Mouse (Mus musculus) kidney, postnatal 0 days (tissue): Measurements from ENCODE around the gene Fam102a. TPM values are rescaled to one million over a fixed set of nuclear protein-coding genes. Genes with fewer than 3 reads are reported as not detected.
A peak's percentile ranks its signal among the peaks of the same experiment; 100 is the strongest.

Source experiments
- ATAC-seq: fragments of 200-750 bp; cut with Nextera tagmentation; replicated peaks from 2 replicates; pipeline ENCODE4 v1.8.0; 2017; ENCODE audit warnings: low read depth, moderate number of reproducible peaks, moderate TSS enrichment, moderate library complexity; ENCODE audit not compliant: low FRiP score
- DNase-seq: peaks from one replicate; pipeline ENCODE4 v3.0.0-alpha.2; 2016; ENCODE audit warnings: low spot score
- H3K27ac ChIP-seq: fragments of 300-500 bp; sonication (generic); 2 replicates; pipeline ENCODE4 v1.5.1; 2014; ENCODE audit warnings: mild to moderate bottlenecking
- H3K27me3 ChIP-seq: fragments of 300-500 bp; sonication (generic); 2 replicates; pipeline ENCODE4 v1.6.1; 2014; ENCODE audit warnings: low read length, mixed read lengths; ENCODE audit not compliant: insufficient read depth
- H3K36me3 ChIP-seq: fragments of 300-500 bp; sonication (generic); 2 replicates; pipeline ENCODE4 v1.6.1; 2014; ENCODE audit warnings: low read length, mixed read lengths; ENCODE audit not compliant: insufficient read depth
- H3K4me1 ChIP-seq: fragments of 300-500 bp; sonication (generic); replicated peaks from 2 replicates; pipeline ENCODE4 v1.6.1; 2014; ENCODE audit warnings: antibody characterized with exemption, low read length, mixed read lengths; ENCODE audit not compliant: insufficient read depth
- H3K4me2 ChIP-seq: fragments of 300-500 bp; sonication (generic); 2 replicates; pipeline ENCODE4 v1.6.1; 2014; ENCODE audit warnings: mild to moderate bottlenecking, low read length, moderate library complexity, mixed read lengths
- H3K4me3 ChIP-seq: fragments of 300-500 bp; sonication (generic); replicated peaks from 2 replicates; pipeline ENCODE4 v1.5.1; 2014; ENCODE audit warnings: low read depth, low read length
- H3K9ac ChIP-seq: fragments of 300-500 bp; sonication (generic); 2 replicates; pipeline ENCODE4 v1.6.1; 2014; ENCODE audit warnings: low read depth, low read length
- H3K9me3 ChIP-seq: fragments of 300-500 bp; sonication (generic); replicated peaks from 2 replicates; pipeline ENCODE4 v1.6.1; 2016; ENCODE audit warnings: low read length, inconsistent platforms, mixed read lengths
- CTCF ChIP-seq: IDR thresholded peaks from 2 replicates; pipeline ENCODE4 v1.5.1; 2016; ENCODE audit warnings: antibody characterized with exemption, low read depth, mild to moderate bottlenecking, moderate library complexity
- WGBS: fragments of 180-500 bp; shearing (Covaris S2); extraction: QIAGEN DNeasy Blood & Tissue Kit; methylation state at CpG from one replicate; pipeline ENCODE4 v1.1.7; 2014; 5-methylcytosine and 5-hydroxymethylcytosine counted together
- polyA plus RNA-seq: library from polyadenylated mRNA; unstranded; fragments of >200 nt; fragmentation: Nextera tagmentation; extraction: Ambion mirVana; gene quantifications from 2 replicates; pipeline ENCODE4 v1.2.1, GENCODE M21; 2015

The Fam102a gene
- polyA plus RNA-seq, 1 experiment from 2014 or later = 16.9 TPM

- no peaks in the 10 kb centered on the region for H3K36me3 ChIP-seq
- no peak for ATAC-seq
- 25% methylated on average over 4 of the region's 4 CpGs for WGBS
- H3K27ac ChIP-seq = peak overlapping the region; percentile 72
- H3K27me3 ChIP-seq = no peaks in the 10 kb centered on the region
- no peak overlapping the region for H3K4me3 ChIP-seq
- TF ChIP-seq CTCF = no peak
- H3K9me3 ChIP-seq = no peaks in the 10 kb centered on the region
- H3K4me1 ChIP-seq = peaks cover 7% of the 10 kb centered on the region; the same call in 1 of the 2 replicates
- no peak overlapping the region for H3K4me2 ChIP-seq
- peak; percentile 62 for DNase-seq
- H3K9ac ChIP-seq = no peak overlapping the region
Observed at GRCm38 (mm10) chr2:32509287-32509686, 25.8 kb upstream of the Fam102a start.

GRCm38 (mm10) chr2:32509896-32510295, 25.2 kb upstream of the Fam102a start:
- Histone ChIP-seq H3K4me1 (peaks cover 7% of the 10 kb centered on the region; the same call in 1 of the 2 replicates), H3K9ac (peak overlapping the region; percentile 23; the same call in 1 of the 2 replicates), H3K36me3 (no peaks in the 10 kb centered on the region), H3K4me2 (no peak overlapping the region), H3K27ac (peak overlapping the region; percentile 72), H3K9me3 (no peaks in the 10 kb centered on the region), H3K4me3 (no peak overlapping the region), H3K27me3 (no peaks in the 10 kb centered on the region)
- ATAC-seq (no peak), DNase-seq (peak; percentile 54)
- TF ChIP-seq CTCF = no peak
- 45% methylated on average over 8 of the region's 8 CpGs for WGBS

DNA sequence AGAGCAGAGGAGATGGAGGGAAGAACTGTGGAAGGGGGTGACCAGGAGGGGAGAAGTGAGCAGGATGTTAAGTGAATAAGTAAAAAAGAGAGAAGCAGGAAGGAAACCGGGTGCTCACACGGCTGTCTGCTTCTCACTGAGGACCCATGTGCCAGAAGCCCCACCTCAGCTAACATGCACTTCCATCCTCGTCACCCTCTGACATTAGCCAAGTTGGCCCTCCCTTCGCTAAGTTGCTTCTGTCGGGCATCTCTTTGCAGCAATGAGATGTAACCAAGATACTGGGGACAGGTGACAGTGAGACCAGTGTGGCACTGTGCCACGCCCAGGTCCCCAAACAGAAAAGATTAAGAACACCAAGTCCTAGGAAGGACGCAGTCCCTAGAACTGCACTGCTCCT, 22.5 kb upstream of the Fam102a start:
- 72% methylated on average over 7 of the region's 7 CpGs for WGBS
- Histone ChIP-seq H3K4me1 (peaks cover 7% of the 10 kb centered on the region; the same call in 1 of the 2 replicates), H3K27me3 (no peaks in the 10 kb centered on the region), H3K27ac (no peak overlapping the region), H3K36me3 (no peaks in the 10 kb centered on the region), H3K9ac (no peak overlapping the region), H3K4me3 (no peak overlapping the region), H3K4me2 (no peak overlapping the region), H3K9me3 (no peaks in the 10 kb centered on the region)
- DNase-seq = no peak
- TF ChIP-seq CTCF = no peak
- no peak for ATAC-seq

GRCm38 (mm10) chr2:32514335-32514734, 20.8 kb upstream of the Fam102a start:
- Histone ChIP-seq H3K4me2 (no peak overlapping the region), H3K9me3 (no peaks in the 10 kb centered on the region), H3K9ac (no peak overlapping the region), H3K4me3 (no peak overlapping the region), H3K36me3 (no peaks in the 10 kb centered on the region), H3K4me1 (peaks cover 3% of the 10 kb centered on the region; the same call in 1 of the 2 replicates), H3K27ac (no peak overlapping the region), H3K27me3 (no peaks in the 10 kb centered on the region)
- ATAC-seq (no peak), DNase-seq (peak; percentile 54)
- WGBS = 19% methylated on average over 6 of the region's 6 CpGs
- TF ChIP-seq CTCF = no peak

DNA sequence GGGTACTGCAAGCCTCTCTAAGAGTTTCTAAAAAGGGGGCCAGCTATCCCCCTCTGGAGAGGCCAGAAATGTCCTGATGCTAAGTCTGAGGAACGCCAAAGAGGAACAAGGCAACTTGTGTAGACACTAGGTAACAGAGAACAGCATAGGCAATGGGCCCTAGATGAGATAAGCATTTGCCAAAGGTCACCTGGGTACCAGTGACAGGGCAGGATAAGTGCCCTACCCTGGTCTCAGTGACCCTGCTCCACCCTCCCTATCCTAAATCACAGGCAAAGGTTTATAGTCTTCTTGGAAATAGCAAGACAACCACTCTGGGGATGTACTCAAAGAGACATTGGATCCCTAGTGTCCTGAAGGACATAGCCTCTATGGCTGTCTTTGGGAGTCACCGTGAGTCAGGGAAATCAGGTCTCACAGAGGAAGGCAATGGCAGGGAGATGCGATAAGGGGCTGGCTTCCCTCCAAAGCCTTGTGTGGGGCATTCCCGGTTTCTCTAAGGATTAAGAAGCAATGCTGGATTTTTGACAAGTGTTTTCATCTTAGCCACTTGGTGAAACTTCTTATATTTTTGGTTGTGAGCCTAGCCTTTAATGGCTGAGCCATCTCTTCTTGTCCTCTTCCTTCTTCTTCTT, 17.8 kb upstream of the Fam102a start:
- H3K4me1 ChIP-seq = no peaks in the 10 kb centered on the region
- no peaks in the 10 kb centered on the region for H3K27me3 ChIP-seq
- H3K27ac ChIP-seq = no peak overlapping the region
- ATAC-seq (no peak), DNase-seq (no peak)
- no peak for TF ChIP-seq CTCF
- no peak overlapping the region for H3K4me2 ChIP-seq
- no peaks in the 10 kb centered on the region for H3K36me3 ChIP-seq
- WGBS = 68% methylated on average over 4 of the region's 4 CpGs
- H3K9me3 ChIP-seq = no peaks in the 10 kb centered on the region
- no peak overlapping the region for H3K4me3 ChIP-seq
- no peak overlapping the region for H3K9ac ChIP-seq

GRCm38 (mm10) chr2:32520034-32520990, 14.8 kb upstream of the Fam102a start:
- Histone ChIP-seq H3K9me3 (no peaks in the 10 kb centered on the region), H3K4me1 (no peaks in the 10 kb centered on the region), H3K27ac (no peak overlapping the region), H3K36me3 (no peaks in the 10 kb centered on the region), H3K27me3 (no peaks in the 10 kb centered on the region), H3K9ac (no peak overlapping the region), H3K4me3 (no peak overlapping the region), H3K4me2 (no peak overlapping the region)
- no peak for TF ChIP-seq CTCF
- ATAC-seq = no peak
- DNase-seq = no peak
- whole genome bisulfite sequencing = 56% methylated on average over 8 of the region's 8 CpGs
